Mouse (Mus musculus): Measurements from ENCODE around the gene Tlcd1.

The Tlcd1 gene

DNA sequence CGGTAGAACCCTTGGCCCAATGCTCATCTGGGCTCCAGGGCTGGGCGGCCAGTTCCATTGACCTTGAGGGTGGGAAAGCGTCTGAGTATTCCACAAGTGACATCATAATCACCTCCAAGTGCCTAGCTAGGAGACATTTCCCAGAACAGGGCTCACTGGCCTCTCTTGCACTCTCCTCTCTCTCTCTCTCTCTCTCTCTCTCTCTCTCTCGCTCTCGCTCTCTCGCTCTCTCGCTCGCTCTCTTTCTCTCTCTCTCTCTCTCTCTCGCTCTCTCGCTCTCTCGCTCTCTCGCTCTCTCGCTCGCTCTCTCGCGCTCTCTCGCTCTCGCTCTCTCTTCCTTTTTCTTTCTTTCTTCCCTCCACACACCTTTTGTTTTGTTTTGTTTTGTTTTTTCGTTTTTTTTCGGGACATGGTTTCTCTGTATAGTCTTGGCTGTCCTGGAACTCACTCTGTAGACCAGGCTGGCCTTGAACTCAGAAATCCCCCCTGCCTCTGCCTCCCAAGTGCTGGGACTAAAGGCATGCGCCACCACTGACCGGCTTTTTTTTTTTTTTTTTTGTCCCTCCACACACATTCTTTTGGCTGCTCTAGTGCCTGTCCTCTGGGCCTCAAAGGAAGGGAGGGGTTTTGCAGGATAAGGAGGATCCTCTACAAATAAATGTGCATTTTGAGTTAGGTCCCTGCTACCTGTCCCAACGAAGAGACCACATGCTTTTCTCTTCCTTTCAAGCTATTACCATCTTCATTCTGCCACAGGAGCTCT, 18.8 kb downstream of the Tlcd1 start:
- in situ Hi-C loops (cut with MboI; ENCODE audit: low sequenced_read_pairs), result no loop called here

- in situ Hi-C loops (cut with MboI; ENCODE audit: low sequenced_read_pairs), result no loop called here
These were observed 25.9 kb downstream of the Tlcd1 start for GRCm38 (mm10) chr11:78202372-78202771.

GRCm38 (mm10) chr11:78204287-78204686, 27.8 kb downstream of the Tlcd1 start:
- in situ Hi-C loops (cut with MboI; ENCODE audit: low sequenced_read_pairs), result no loop called here

- in situ Hi-C loops (cut with MboI; ENCODE audit: low sequenced_read_pairs), result no loop called here
These were observed 29.1 kb downstream of the Tlcd1 start for GRCm38 (mm10) chr11:78205361-78206206.

GRCm38 (mm10) chr11:78207190-78207589, 30.7 kb downstream of the Tlcd1 start:
- in situ Hi-C loops (cut with MboI; ENCODE audit: low sequenced_read_pairs), result no loop called here

DNA sequence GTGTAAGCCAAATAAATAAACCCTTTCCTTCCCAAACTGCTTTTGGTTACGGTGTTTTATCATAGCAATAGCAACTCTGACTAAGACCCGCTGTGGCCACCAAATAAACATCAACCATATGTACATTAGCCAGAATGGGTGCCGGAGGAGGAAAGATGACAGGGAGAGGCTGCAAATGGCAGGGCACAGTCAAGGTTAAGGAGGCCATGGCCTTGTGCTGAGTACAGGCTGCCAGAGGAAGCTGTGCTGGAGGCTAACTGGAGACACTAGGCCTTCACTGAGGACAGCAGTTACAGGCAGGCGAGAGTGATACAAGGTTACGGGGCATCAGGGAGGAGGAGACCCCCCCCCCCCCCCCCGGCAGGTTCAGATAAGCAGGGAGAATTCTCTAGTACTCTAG, 33.4 kb downstream of the Tlcd1 start:
- in situ Hi-C loops (cut with MboI; ENCODE audit: low sequenced_read_pairs), result no loop called here

GRCm38 (mm10) chr11:78210615-78211014, 34.1 kb downstream of the Tlcd1 start:
- in situ Hi-C loops (cut with MboI; ENCODE audit: low sequenced_read_pairs), result no loop called here

- in situ Hi-C loops (cut with MboI; ENCODE audit: low sequenced_read_pairs), result no loop called here
These were observed 35.0 kb downstream of the Tlcd1 start for GRCm38 (mm10) chr11:78211513-78211912.

DNA sequence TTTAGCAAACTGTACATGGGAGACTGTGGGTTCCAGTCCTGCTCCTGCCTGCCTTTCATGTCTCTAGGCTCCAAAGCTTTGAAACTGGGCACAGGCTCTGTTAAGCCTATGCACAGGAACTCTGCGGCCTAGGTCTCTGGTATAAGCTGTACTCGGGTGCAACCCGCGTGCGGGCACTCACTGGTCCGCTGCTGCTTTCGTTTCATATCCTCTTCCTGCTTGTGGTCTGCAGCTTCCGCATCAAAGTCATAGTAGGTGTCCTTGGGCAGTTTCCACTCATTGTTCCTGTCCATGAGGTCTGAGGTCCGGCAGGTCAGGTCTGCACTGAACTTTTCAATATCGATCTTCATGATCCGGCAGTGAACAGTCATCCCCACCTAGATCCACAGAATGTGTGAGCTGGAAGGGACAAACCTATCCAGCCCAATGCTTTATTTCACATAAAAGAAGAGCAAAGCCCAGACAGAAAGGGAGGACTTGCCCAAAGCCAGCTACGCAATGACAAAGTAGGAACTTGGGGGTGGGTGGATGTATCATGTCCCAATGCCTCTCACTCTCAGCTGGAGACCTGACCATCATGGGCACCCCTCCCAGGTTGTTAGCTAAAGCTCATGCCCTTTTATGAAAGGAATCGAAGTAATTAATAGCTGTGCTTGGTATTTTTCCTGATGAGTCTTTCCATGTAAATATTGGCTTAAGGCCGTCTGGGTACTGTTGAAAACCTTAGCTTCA, 36.7 kb downstream of the Tlcd1 start:
- in situ Hi-C loops (cut with MboI; ENCODE audit: low sequenced_read_pairs), result no loop called here

DNA sequence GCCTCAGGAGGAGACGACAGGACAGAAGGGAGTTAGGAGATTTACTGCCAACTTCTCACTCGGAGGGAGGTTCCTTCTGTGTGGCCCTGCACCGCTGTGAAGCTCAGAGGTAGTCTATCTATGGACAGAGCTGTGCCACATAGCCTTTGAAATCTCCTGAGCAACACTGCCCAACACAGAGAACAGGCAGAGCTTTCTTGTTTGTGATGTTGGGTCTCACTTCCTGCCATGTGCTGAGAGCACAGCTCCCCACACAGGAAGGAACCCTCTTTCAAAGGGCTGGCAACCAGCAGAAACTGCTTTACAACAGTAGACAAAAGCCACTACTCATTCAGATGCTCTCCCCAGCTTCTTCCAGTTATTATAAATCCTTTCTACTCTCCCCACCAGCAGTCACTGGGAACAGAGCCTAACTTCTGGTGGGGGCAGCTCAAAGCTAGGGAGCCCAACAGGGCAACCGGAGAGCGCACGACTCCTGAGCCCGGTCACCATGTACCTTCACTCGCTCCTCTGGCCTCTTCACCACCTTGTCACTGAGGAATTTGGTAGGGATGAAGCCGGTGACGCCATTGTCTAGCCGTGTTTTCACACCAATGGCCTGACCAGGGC, 39.3 kb downstream of the Tlcd1 start:
- in situ Hi-C loops (cut with MboI; ENCODE audit: low sequenced_read_pairs), result no loop called here

- in situ Hi-C loops (cut with MboI; ENCODE audit: low sequenced_read_pairs), result no loop called here
These were observed 47.1 kb downstream of the Tlcd1 start for GRCm38 (mm10) chr11:78223586-78223985.

All from CH12F3 (cell line).